Mouse (Mus musculus) liver, adult 2 months (tissue): ENCODE measurements around the gene Zfp319.

Experiments
- CTCF ChIP-seq: fragments of 200-500 bp; IDR thresholded peaks from 2 replicates; pipeline ENCODE4 v1.5.1; 2011; ENCODE audit warnings: low read depth, low read length, control low read depth
- POLR2A ChIP-seq: fragments of 200-500 bp; IDR thresholded peaks from 2 replicates; pipeline ENCODE4 v1.6.1; 2011; ENCODE audit warnings: low read length, control low read depth; ENCODE audit not compliant: insufficient read depth; ENCODE audit errors: extremely low read depth

DNA sequence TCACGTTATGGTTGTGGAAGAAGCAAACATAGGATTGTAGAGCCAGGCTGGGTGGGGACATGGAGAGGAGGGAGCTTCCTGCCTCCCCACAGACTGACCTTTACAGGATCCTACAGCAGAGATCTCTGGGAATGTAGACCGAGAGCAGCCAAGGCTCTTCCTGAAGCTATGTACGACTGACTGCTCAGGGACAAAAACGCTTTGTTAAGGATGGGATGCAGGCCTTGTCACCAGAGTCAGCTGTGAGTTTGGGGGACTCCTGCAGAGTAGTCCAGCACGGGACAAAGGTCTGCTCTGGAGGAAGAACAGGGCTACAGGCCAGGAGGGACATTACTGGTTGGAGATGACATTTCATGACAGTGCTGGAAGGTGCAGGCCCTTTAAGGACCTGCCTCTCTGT is 7.1 kb downstream of the Zfp319 start:
- TF ChIP-seq CTCF (no peak), POLR2A (no peak)
